Mouse (Mus musculus) myocyte (in vitro differentiated cells): Measurements from ENCODE around the gene Anapc11. TPM values are rescaled to one million over a fixed set of nuclear protein-coding genes. Genes with fewer than 3 reads are reported as not detected.
A peak's percentile ranks its signal among the peaks of the same experiment; 100 is the strongest.

Experiments used
- H3K27me3 ChIP-seq: one replicate; pipeline ENCODE4 v1.6.1; 2011; ENCODE audit not compliant: control insufficient read depth, insufficient read depth, insufficient read length
- H3K36me3 ChIP-seq: one replicate; pipeline ENCODE4 v1.6.1; 2011; ENCODE audit not compliant: control insufficient read depth, insufficient read depth
- H3K4me2 ChIP-seq: one replicate; pipeline ENCODE4 v1.6.1; 2011; ENCODE audit warnings: low read depth, control low read depth
- H3K4me3 ChIP-seq: one replicate; pipeline ENCODE4 v1.5.1; 2011; ENCODE audit warnings: mild to moderate bottlenecking, control low read depth, moderate library complexity
- H3K79me2 ChIP-seq: one replicate; pipeline ENCODE4 v1.6.1; 2011; ENCODE audit not compliant: control insufficient read depth, insufficient read depth
- H3ac ChIP-seq: one replicate; pipeline ENCODE4 v1.6.1; 2011; ENCODE audit not compliant: control insufficient read depth, insufficient read length
- CEBPB ChIP-seq: IDR thresholded peaks from 2 replicates; pipeline ENCODE4 v1.6.1; 2011; ENCODE audit warnings: mild to moderate bottlenecking, moderate library complexity; ENCODE audit not compliant: poor library complexity, insufficient read depth, severe bottlenecking
- E2F4 ChIP-seq: IDR thresholded peaks from one replicate; pipeline ENCODE4 v1.6.1; 2011; ENCODE audit warnings: mild to moderate bottlenecking, control low read depth, moderate library complexity; ENCODE audit not compliant: insufficient read depth
- MAX ChIP-seq: IDR thresholded peaks from one replicate; pipeline ENCODE4 v1.6.1; 2011; ENCODE audit warnings: low read depth, mild to moderate bottlenecking, control low read depth
- MYOD1 ChIP-seq, 3 experiments: IDR thresholded peaks; one replicate each; pipeline ENCODE4 v1.6.1; 2011; ENCODE audit warnings: control low read depth in 2 of 3, low read depth in 2 of 3, mild to moderate bottlenecking in 2 of 3, moderate library complexity in 1 of 3; ENCODE audit not compliant: insufficient read length in 2 of 3, control insufficient read depth in 1 of 3
- MYOG ChIP-seq, 3 experiments: IDR thresholded peaks; one replicate each; pipeline ENCODE4 v1.6.1; 2011; ENCODE audit warnings: control low read depth in 2 of 3, low read depth in 2 of 3, mild to moderate bottlenecking in 2 of 3; ENCODE audit not compliant: insufficient read length in 2 of 3, control insufficient read depth in 1 of 3, insufficient read depth in 1 of 3
- POLR2A ChIP-seq: IDR thresholded peaks from one replicate; pipeline ENCODE4 v1.6.1; 2011; ENCODE audit warnings: low read depth, mild to moderate bottlenecking, control low read depth, moderate library complexity; ENCODE audit not compliant: insufficient read length
- POLR2AphosphoS2 ChIP-seq: IDR thresholded peaks from one replicate; pipeline ENCODE4 v1.6.1; 2011; ENCODE audit warnings: low read depth, control low read depth; ENCODE audit not compliant: insufficient read length
- REST ChIP-seq: IDR thresholded peaks from one replicate; pipeline ENCODE4 v1.6.1; 2011; ENCODE audit warnings: mild to moderate bottlenecking, control low read depth, moderate library complexity; ENCODE audit not compliant: insufficient read depth, insufficient read length
- SRF ChIP-seq: IDR thresholded peaks from one replicate; pipeline ENCODE4 v1.6.1; 2011; ENCODE audit warnings: low read depth; ENCODE audit not compliant: control insufficient read depth, insufficient read length
- TCF12 ChIP-seq: IDR thresholded peaks from one replicate; pipeline ENCODE4 v1.6.1; 2011; ENCODE audit warnings: mild to moderate bottlenecking, control low read depth; ENCODE audit not compliant: poor library complexity, insufficient read depth, severe bottlenecking
- TCF3 ChIP-seq: IDR thresholded peaks from one replicate; pipeline ENCODE4 v1.6.1; 2011; ENCODE audit warnings: low read depth, control low read depth; ENCODE audit not compliant: insufficient read length
- USF1 ChIP-seq: IDR thresholded peaks from one replicate; pipeline ENCODE4 v1.6.1; 2011; ENCODE audit warnings: low read depth, mild to moderate bottlenecking, control low read depth, moderate library complexity
- polyA plus RNA-seq: library from polyadenylated mRNA; unstranded; fragments of >200 nt; fragmentation: generic; extraction: Trizol; gene quantifications from one replicate; pipeline ENCODE4 v1.2.1, GENCODE M21; 2012; ENCODE audit warnings: missing spikeins

The Anapc11 gene
- polyA plus RNA-seq, 1 experiment, result 184 TPM

GRCm38 (mm10) chr11:120627468-120628300 lies 29.5 kb downstream of the Anapc11 start:
- H3K79me2 ChIP-seq, result peaks cover 76% of the 10 kb centered on the region
- H3K27me3 ChIP-seq, result no peaks in the 10 kb centered on the region
- H3K4me3 ChIP-seq, result no peak overlapping the region
- H3K36me3 ChIP-seq, result peaks cover 17% of the 10 kb centered on the region
- no peak overlapping the region for H3ac ChIP-seq
- TF ChIP-seq MYOD1 (IDR thresholded peaks at IDR 0.05; ENCODE audit: control insufficient read depth in 1 of 3, insufficient read length in 2 of 3, low read depth in 2 of 3) (no peak), TCF12 (no peak), SRF (no peak), USF1 (no peak), POLR2A (no peak), E2F4 (no peak), REST (no peak), TCF3 (no peak), MAX (no peak), CEBPB (no peak), MYOG (IDR thresholded peaks at IDR 0.05; ENCODE audit: control insufficient read depth in 1 of 3, insufficient read depth in 1 of 3, insufficient read length in 2 of 3, low read depth in 2 of 3) (no peak), POLR2AphosphoS2 (no peak)
- H3K4me2 ChIP-seq, result no peak overlapping the region

- Histone ChIP-seq H3ac (no peak overlapping the region), H3K79me2 (peaks cover 78% of the 10 kb centered on the region), H3K4me2 (no peak overlapping the region), H3K27me3 (no peaks in the 10 kb centered on the region), H3K4me3 (no peak overlapping the region), H3K36me3 (peaks cover 17% of the 10 kb centered on the region)
- TF ChIP-seq CEBPB (no peak), POLR2A (no peak), TCF12 (no peak), MAX (no peak), E2F4 (no peak), MYOG (IDR thresholded peaks at IDR 0.05; ENCODE audit: control insufficient read depth in 1 of 3, insufficient read depth in 1 of 3, insufficient read length in 2 of 3, low read depth in 2 of 3) (no peak), USF1 (no peak), TCF3 (no peak), MYOD1 (IDR thresholded peaks at IDR 0.05; ENCODE audit: control insufficient read depth in 1 of 3, insufficient read length in 2 of 3, low read depth in 2 of 3) (no peak), REST (no peak), POLR2AphosphoS2 (no peak), SRF (no peak)
Observed at GRCm38 (mm10) chr11:120628601-120629340, 30.6 kb downstream of the Anapc11 start.

- Histone ChIP-seq H3K27me3 (no peaks in the 10 kb centered on the region), H3K4me2 (peak overlapping the region; percentile 94)
Observed at GRCm38 (mm10) chr11:120629341-120629730, 31.1 kb downstream of the Anapc11 start.

GRCm38 (mm10) chr11:120629911-120630310 lies 31.7 kb downstream of the Anapc11 start:
- H3K27me3 ChIP-seq, result no peaks in the 10 kb centered on the region
- H3K4me3 ChIP-seq, result peak overlapping the region; percentile 68
- peaks cover 17% of the 10 kb centered on the region for H3K36me3 ChIP-seq
- peak overlapping the region; percentile 94 for H3K4me2 ChIP-seq
- H3K79me2 ChIP-seq, result peaks cover 78% of the 10 kb centered on the region
- no peak overlapping the region for H3ac ChIP-seq
- no peak for TF ChIP-seq MAX

More at GRCm38 (mm10) chr11:120629341-120629730, 31.1 kb downstream of the Anapc11 start:
- TF ChIP-seq MYOG (IDR thresholded peaks at IDR 0.05; ENCODE audit: control insufficient read depth in 1 of 3, insufficient read depth in 1 of 3, insufficient read length in 2 of 3, low read depth in 2 of 3) (no peak), MAX (no peak)
- H3ac ChIP-seq, result no peak overlapping the region
- H3K79me2 ChIP-seq, result peaks cover 78% of the 10 kb centered on the region
- peaks cover 17% of the 10 kb centered on the region for H3K36me3 ChIP-seq
- peak overlapping the region; percentile 68 for H3K4me3 ChIP-seq

GRCm38 (mm10) chr11:120630401-120630871 lies 32.2 kb downstream of the Anapc11 start:
- peak overlapping the region; percentile 94 for H3K4me2 ChIP-seq
- H3K4me3 ChIP-seq, result peak overlapping the region; percentile 68

More at GRCm38 (mm10) chr11:120630401-120630871, 32.2 kb downstream of the Anapc11 start:
- Histone ChIP-seq H3K36me3 (peaks cover 17% of the 10 kb centered on the region), H3K27me3 (no peaks in the 10 kb centered on the region), H3ac (no peak overlapping the region), H3K79me2 (peaks cover 74% of the 10 kb centered on the region)
- no peak for TF ChIP-seq MYOG (IDR thresholded peaks at IDR 0.05; ENCODE audit: control insufficient read depth in 1 of 3, insufficient read depth in 1 of 3, insufficient read length in 2 of 3, low read depth in 2 of 3)
- TF ChIP-seq CEBPB, result 0 out of 2 replicates have a peak, but pooled peaks have one; percentile 4
